Mouse (Mus musculus) embryonic stem cell, embryonic (primary cell): Measurements from ENCODE around the gene Cd164.

Experiments
- CTCF ChIA-PET, 4 experiments: fragments of 300-600 bp in 2 of 4; fragments of 350-600 bp in 2 of 4; sonication (Branson Sonifier 250); formaldehyde crosslinking; loops; one replicate each; lab custom pipeline; 2022; ENCODE audit warnings: inconsistent platforms in 2 of 4; lab: Charles Lee
- POLR2A ChIA-PET, 4 experiments: fragments of 300-600 bp in 2 of 4; fragments of 350-600 bp in 2 of 4; sonication (Branson Sonifier 250); formaldehyde crosslinking; loops; one replicate each; lab custom pipeline; 2022; ENCODE audit warnings: antibody characterized with exemption in 4 of 4, inconsistent platforms in 1 of 4; lab: Charles Lee

Gene Cd164

GRCm38 (mm10) chr10:41518981-41519618 is at the start of gene Cd164:
TSS of gene Cd164 (plus strand) at chr10:41519414.
- POLR2A ChIA-PET = interaction anchor here (0.5 to 6.5 kb wide), 207 partner anchors 8 to 1788 kb away, joined by 3 to 94 read pairs (median 5); partner anchors contain the start of genes Zbtb24 (in 3 of the 4), Ak9 (in 2 of the 4), Cdc40 (in 2 of the 4) and Gtf3c6 (in 2 of the 4)
- CTCF ChIA-PET = interaction anchor here (0.5 to 2.6 kb wide), 23 partner anchors 10 to 368 kb away, joined by 3 to 22 read pairs (median 5); partner anchors contain the start of gene Ak9 (in 1 of the 4)

- ChIA-PET POLR2A (interaction anchor here in 2 of 4 experiments (0.6 to 15.8 kb wide), 15 partner anchors 10 to 279 kb away, joined by 3 to 159 read pairs (median 6); partner anchors contain the start of genes Cd164 (in 2 of the 2), Zbtb24 (in 2 of the 2), Ppil6 (in 1 of the 2) and Smpd2 (in 1 of the 2)), CTCF (interaction anchor here in 1 of 4 experiments (1.3 kb wide), 1 partner anchor 167 kb away, joined by 3 read pairs; the partner anchor contains the start of gene Ak9)
Observed at GRCm38 (mm10) chr10:41470693-41471092, 48.5 kb upstream of the Cd164 start.

- POLR2A ChIA-PET = interaction anchor here in 3 of 4 experiments (0.9 to 15.8 kb wide), 20 partner anchors 9 to 47 kb away, joined by 3 to 159 read pairs (median 5); partner anchors contain the start of genes Zbtb24 (in 3 of the 3), Cd164 (in 1 of the 3), Ppil6 (in 1 of the 3) and Smpd2 (in 1 of the 3)
- CTCF ChIA-PET = no interaction called here
Observed at GRCm38 (mm10) chr10:41472534-41472933, 46.7 kb upstream of the Cd164 start.

- POLR2A ChIA-PET = interaction anchor here in 3 of 4 experiments (0.6 to 15.8 kb wide), 20 partner anchors 8 to 237 kb away, joined by 3 to 159 read pairs (median 4); partner anchors contain the start of genes Zbtb24 (in 3 of the 3), Ppil6 (in 2 of the 3), Smpd2 (in 2 of the 3) and Cd164 (in 1 of the 3)
Observed at GRCm38 (mm10) chr10:41472962-41473481, 46.2 kb upstream of the Cd164 start.

GRCm38 (mm10) chr10:41473782-41474468 is 45.3 kb upstream of the Cd164 start:
- POLR2A ChIA-PET = interaction anchor here in 3 of 4 experiments (0.6 to 15.8 kb wide), 18 partner anchors 8 to 236 kb away, joined by 3 to 159 read pairs (median 4); partner anchors contain the start of genes Zbtb24 (in 3 of the 3), Cd164 (in 2 of the 3), Ppil6 (in 1 of the 3) and Smpd2 (in 1 of the 3)
- CTCF ChIA-PET = interaction anchor here in 1 of 4 experiments (0.6 kb wide), 1 partner anchor 203 kb away, joined by 3 read pairs; no protein-coding TSS in a partner anchor

More at GRCm38 (mm10) chr10:41472962-41473481, 46.2 kb upstream of the Cd164 start:
- CTCF ChIA-PET = no interaction called here

- POLR2A ChIA-PET = interaction anchor here in 3 of 4 experiments (0.7 to 15.8 kb wide), 11 partner anchors 8 to 291 kb away, joined by 3 to 159 read pairs (median 12); partner anchors contain the start of genes Zbtb24 (in 2 of the 3), Cd164 (in 1 of the 3), Ppil6 (in 1 of the 3) and Smpd2 (in 1 of the 3)
- CTCF ChIA-PET = interaction anchor here in 2 of 4 experiments (0.7 to 1.4 kb wide), 2 partner anchors 40 to 205 kb away, joined by 3 read pairs; no protein-coding TSS in a partner anchor
Observed at GRCm38 (mm10) chr10:41474981-41475391, 44.2 kb upstream of the Cd164 start.

- CTCF ChIA-PET = interaction anchor here in 2 of 4 experiments (0.6 to 1.7 kb wide), 4 partner anchors 9 to 172 kb away, joined by 3 to 8 read pairs (median 4); partner anchors contain the start of gene Ak9 (in 1 of the 2)
Observed at GRCm38 (mm10) chr10:41476171-41477017, 42.8 kb upstream of the Cd164 start, which contains the start of gene Mical1. TSS of gene Mical1 (plus strand) at chr10:41476314.

GRCm38 (mm10) chr10:41477018-41477277 is 42.3 kb upstream of the Cd164 start:
- ChIA-PET POLR2A (interaction anchor here in 3 of 4 experiments (0.5 to 15.8 kb wide), 21 partner anchors 9 to 1218 kb away, joined by 4 to 159 read pairs (median 12); partner anchors contain the start of genes Cd164 (in 2 of the 3), Zbtb24 (in 2 of the 3), Ppil6 (in 1 of the 3) and Smpd2 (in 1 of the 3)), CTCF (interaction anchor here in 1 of 4 experiments (1.2 to 1.7 kb wide), 2 partner anchors 9 to 29 kb away, joined by 4 to 8 read pairs; no protein-coding TSS in a partner anchor)

More at GRCm38 (mm10) chr10:41476171-41477017, 42.8 kb upstream of the Cd164 start, which contains the start of gene Mical1:
- POLR2A ChIA-PET = interaction anchor here in 3 of 4 experiments (0.5 to 15.8 kb wide), 24 partner anchors 9 to 1218 kb away, joined by 3 to 159 read pairs (median 10); partner anchors contain the start of genes Zbtb24 (in 3 of the 3), Cd164 (in 2 of the 3), Ppil6 (in 2 of the 3) and Smpd2 (in 2 of the 3)

- ChIA-PET CTCF (interaction anchor here in 2 of 4 experiments (0.5 to 2.4 kb wide), 8 partner anchors 10 to 1131 kb away, joined by 3 to 13 read pairs (median 4); partner anchors contain the start of genes Ppil6 (in 1 of the 2) and Smpd2 (in 1 of the 2)), POLR2A (interaction anchor here (0.5 to 15.8 kb wide), 37 partner anchors 8 to 1219 kb away, joined by 3 to 159 read pairs (median 5); partner anchors contain the start of genes Cd164 (in 3 of the 4), Ppil6 (in 2 of the 4), Smpd2 (in 2 of the 4) and Zbtb24 (in 2 of the 4))
Observed at GRCm38 (mm10) chr10:41477278-41478181, 41.7 kb upstream of the Cd164 start.

- ChIA-PET POLR2A (interaction anchor here in 3 of 4 experiments (0.8 to 15.8 kb wide), 18 partner anchors 8 to 48 kb away, joined by 3 to 159 read pairs (median 11); partner anchors contain the start of genes Ppil6 (in 3 of the 3), Smpd2 (in 3 of the 3), Zbtb24 (in 3 of the 3) and Cd164 (in 2 of the 3)), CTCF (interaction anchor here in 1 of 4 experiments (0.6 kb wide), 1 partner anchor 87 kb away, joined by 5 read pairs; no protein-coding TSS in a partner anchor)
Observed at GRCm38 (mm10) chr10:41479961-41480360, 39.3 kb upstream of the Cd164 start.

- CTCF ChIA-PET = interaction anchor here in 2 of 4 experiments (0.5 to 1.3 kb wide), 7 partner anchors 21 to 510 kb away, joined by 3 to 5 read pairs (median 3); partner anchors contain the start of gene Zbtb24 (in 1 of the 2)
- POLR2A ChIA-PET = interaction anchor here (0.5 to 15.8 kb wide), 29 partner anchors 7 to 517 kb away, joined by 3 to 159 read pairs (median 5); partner anchors contain the start of genes Ppil6 (in 3 of the 4), Smpd2 (in 3 of the 4), Zbtb24 (in 3 of the 4) and Cd164 (in 2 of the 4)
Observed at GRCm38 (mm10) chr10:41480938-41481880, 38.0 kb upstream of the Cd164 start.

GRCm38 (mm10) chr10:41482446-41482845 is 36.8 kb upstream of the Cd164 start:
- CTCF ChIA-PET = interaction anchor here in 2 of 4 experiments (0.6 to 0.7 kb wide), 2 partner anchors 36 to 200 kb away, joined by 3 to 4 read pairs; no protein-coding TSS in a partner anchor
- POLR2A ChIA-PET = interaction anchor here in 2 of 4 experiments (0.6 to 15.8 kb wide), 13 partner anchors 9 to 53 kb away, joined by 3 to 159 read pairs (median 10); partner anchors contain the start of genes Zbtb24 (in 2 of the 2) and Cd164 (in 1 of the 2)

GRCm38 (mm10) chr10:41485778-41486177 is 33.4 kb upstream of the Cd164 start:
- CTCF ChIA-PET = interaction anchor here in 2 of 4 experiments (0.6 to 1.1 kb wide), 2 partner anchors 51 to 205 kb away, joined by 4 read pairs; no protein-coding TSS in a partner anchor
- POLR2A ChIA-PET = interaction anchor here in 3 of 4 experiments (0.8 to 6.5 kb wide), 9 partner anchors 8 to 197 kb away, joined by 3 to 45 read pairs (median 4); partner anchors contain the start of genes Cd164 (in 1 of the 3) and Mical1 (in 1 of the 3)
